Mouse (Mus musculus) kidney, embryonic 14.5 days (tissue): ENCODE results near the gene Notum. TPM values are rescaled to one million over a fixed set of nuclear protein-coding genes. Genes with fewer than 3 reads are reported as not detected.
"Not testable (repeated sequence)": the region's sequence is repeated elsewhere in the genome, so short reads cannot be mapped to it uniquely, and the experiment has no call there.

ENCODE experiments used
- ATAC-seq: fragments of 200-750 bp; cut with Nextera tagmentation; 2 replicates; pipeline ENCODE4 v1.8.0; 2017; ENCODE audit warnings: moderate number of reproducible peaks, mild to moderate bottlenecking, moderate TSS enrichment, moderate library complexity; ENCODE audit not compliant: low FRiP score, low TSS enrichment
- H3K27ac ChIP-seq: fragments of 300-500 bp; sonication (generic); 2 replicates; pipeline ENCODE4 v1.5.1; 2014; ENCODE audit warnings: low read depth, mild to moderate bottlenecking, low read length, moderate library complexity, mixed read lengths
- H3K27me3 ChIP-seq: fragments of 300-500 bp; sonication (generic); 2 replicates; pipeline ENCODE4 v1.6.1; 2014; ENCODE audit warnings: mild to moderate bottlenecking, low read length; ENCODE audit not compliant: control insufficient read depth, insufficient read depth
- H3K36me3 ChIP-seq: fragments of 300-500 bp; sonication (generic); 2 replicates; pipeline ENCODE4 v1.6.1; 2014; ENCODE audit warnings: low read length, mixed read lengths; ENCODE audit not compliant: control insufficient read depth, insufficient read depth
- H3K4me1 ChIP-seq: fragments of 300-500 bp; sonication (generic); 2 replicates; pipeline ENCODE4 v1.6.1; 2014; ENCODE audit warnings: low read length, mixed read lengths; ENCODE audit not compliant: control insufficient read depth, insufficient read depth
- H3K4me2 ChIP-seq: fragments of 300-500 bp; sonication (generic); replicated peaks from 2 replicates; pipeline ENCODE4 v1.6.1; 2014; ENCODE audit warnings: low read depth, mild to moderate bottlenecking, low read length
- H3K4me3 ChIP-seq: fragments of 300-500 bp; sonication (generic); 2 replicates; pipeline ENCODE4 v1.5.1; 2014; ENCODE audit warnings: mild to moderate bottlenecking, low read length
- H3K9ac ChIP-seq: fragments of 300-500 bp; sonication (generic); 2 replicates; pipeline ENCODE4 v1.6.1; 2014; ENCODE audit warnings: low read depth, mild to moderate bottlenecking, low read length, moderate library complexity
- H3K9me3 ChIP-seq: fragments of 300-500 bp; sonication (generic); 2 replicates; pipeline ENCODE4 v1.6.1; 2016; ENCODE audit warnings: low read length; ENCODE audit not compliant: control insufficient read depth
- WGBS: fragments of 180-500 bp; shearing (Covaris S2); extraction: QIAGEN DNeasy Blood & Tissue Kit; methylation state at CpG from one replicate; pipeline ENCODE4 v1.1.7; 2014; 5-methylcytosine and 5-hydroxymethylcytosine counted together
- polyA plus RNA-seq: library from polyadenylated mRNA; unstranded; fragments of >200 nt; fragmentation: Nextera tagmentation; extraction: Ambion mirVana; gene quantifications from 2 replicates; pipeline ENCODE4 v1.2.1, GENCODE M21; 2014

Notum gene
- polyA plus RNA-seq, 1 experiment from 2014 or later, result 9.9 TPM

DNA sequence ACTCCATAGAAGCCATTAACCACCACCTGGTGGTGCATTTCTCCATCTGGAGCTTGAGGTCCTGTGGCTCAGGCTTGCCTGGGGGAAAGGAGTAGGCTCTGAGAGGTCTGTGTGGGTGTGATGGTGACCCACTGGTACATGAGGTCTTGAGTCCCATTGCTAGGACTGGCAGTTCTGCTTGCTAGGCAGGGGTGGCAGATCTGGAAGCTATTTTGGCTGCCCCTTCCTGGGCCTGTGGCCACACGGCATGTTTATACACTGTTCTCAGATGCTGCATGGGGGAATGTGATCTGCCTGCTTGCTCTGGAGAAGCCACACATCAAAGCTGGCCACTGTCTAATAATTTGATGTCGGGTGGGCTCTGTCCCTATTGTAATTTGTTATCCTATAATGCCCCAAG lies 23.1 kb upstream of the Notum start:
- H3K36me3 ChIP-seq, result peaks cover 50% of the 10 kb centered on the region
- H3K4me1 ChIP-seq, result no peaks in the 10 kb centered on the region
- no peak overlapping the region for H3K4me3 ChIP-seq
- H3K4me2 ChIP-seq, result no peak overlapping the region
- H3K9me3 ChIP-seq, result no peaks in the 10 kb centered on the region
- no peak for ATAC-seq
- H3K27me3 ChIP-seq, result no peaks in the 10 kb centered on the region
- WGBS, result 68% methylated on average over 2 of the region's 2 CpGs
- H3K9ac ChIP-seq, result no peak overlapping the region
- no peak overlapping the region for H3K27ac ChIP-seq

DNA sequence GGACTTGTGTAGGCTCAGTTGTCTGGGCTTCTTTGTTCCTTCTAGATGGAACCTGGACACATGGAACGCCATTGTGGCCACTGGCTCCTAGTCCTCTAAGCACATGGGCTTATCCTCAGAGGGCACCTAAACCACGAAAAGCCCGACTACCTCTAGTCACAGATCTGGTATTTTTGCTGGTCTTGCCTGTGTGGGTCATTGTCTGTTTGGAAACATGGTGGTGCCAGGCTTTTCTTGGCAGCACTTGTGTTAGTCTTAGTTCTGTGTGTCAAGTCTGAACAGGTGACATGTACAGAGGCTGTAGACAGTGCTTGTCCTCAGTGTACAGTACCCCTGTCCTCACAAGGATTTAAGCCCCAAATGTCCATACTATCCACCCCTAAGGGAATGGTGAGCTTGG lies 22.6 kb upstream of the Notum start:
- WGBS, result 98% methylated on average over 3 of the region's 3 CpGs
- Histone ChIP-seq H3K4me3 (no peak overlapping the region), H3K9ac (no peak overlapping the region), H3K4me2 (no peak overlapping the region), H3K27ac (no peak overlapping the region), H3K9me3 (no peaks in the 10 kb centered on the region), H3K36me3 (peaks cover 50% of the 10 kb centered on the region), H3K4me1 (no peaks in the 10 kb centered on the region), H3K27me3 (no peaks in the 10 kb centered on the region)
- ATAC-seq, result no peak

DNA sequence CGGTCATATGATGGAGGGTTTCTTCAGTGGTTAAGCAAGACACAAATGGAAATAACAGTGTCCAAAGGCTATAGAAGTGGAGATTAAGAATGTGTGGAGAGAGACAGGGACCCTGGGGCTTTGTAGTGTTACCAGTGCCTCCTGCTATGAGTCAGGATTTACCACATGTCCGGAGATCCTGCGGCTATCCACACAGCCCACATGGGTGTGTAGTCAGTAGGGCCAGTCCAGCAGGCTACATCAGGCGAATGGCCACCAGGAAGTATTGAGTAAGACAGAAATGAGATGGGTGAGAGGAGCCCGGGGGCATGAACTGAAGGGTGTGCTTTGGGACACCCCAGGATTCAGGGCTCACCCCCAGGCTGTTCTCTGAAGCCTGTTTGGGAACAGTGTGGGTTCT lies 21.7 kb upstream of the Notum start:
- no peaks in the 10 kb centered on the region for H3K27me3 ChIP-seq
- no peaks in the 10 kb centered on the region for H3K4me1 ChIP-seq
- H3K9ac ChIP-seq, result no peak overlapping the region
- ATAC-seq, result no peak
- no peaks in the 10 kb centered on the region for H3K9me3 ChIP-seq
- H3K4me3 ChIP-seq, result no peak overlapping the region
- H3K36me3 ChIP-seq, result peaks cover 51% of the 10 kb centered on the region
- no peak overlapping the region for H3K4me2 ChIP-seq
- no peak overlapping the region for H3K27ac ChIP-seq
- WGBS, result 94% methylated on average over 5 of the region's 5 CpGs

DNA sequence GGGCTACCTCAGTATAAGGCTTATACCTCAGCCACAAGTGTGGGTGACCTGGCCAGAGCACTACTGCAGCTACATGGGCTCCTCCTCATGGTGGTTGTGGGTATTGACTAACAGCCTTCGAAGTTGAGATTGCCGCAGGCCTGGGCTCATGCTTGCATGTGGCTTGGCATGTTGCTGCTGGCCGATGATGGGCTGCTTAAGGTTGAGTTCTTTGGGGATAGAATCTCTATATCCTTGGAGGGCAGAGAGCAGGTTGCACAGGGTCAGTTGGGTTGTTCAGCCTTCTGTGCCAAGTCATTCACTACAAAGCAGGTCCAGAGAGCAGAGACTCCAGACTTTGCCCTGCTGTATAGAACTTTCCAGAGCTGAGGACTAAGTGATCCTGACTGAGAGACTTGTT lies 18.9 kb upstream of the Notum start:
- 83% methylated on average over 3 of the region's 3 CpGs for WGBS
- H3K4me3 ChIP-seq, result no peak overlapping the region
- no peaks in the 10 kb centered on the region for H3K27me3 ChIP-seq
- ATAC-seq, result no peak
- peaks cover 53% of the 10 kb centered on the region for H3K36me3 ChIP-seq
- H3K9ac ChIP-seq, result no peak overlapping the region
- no peaks in the 10 kb centered on the region for H3K9me3 ChIP-seq
- no peaks in the 10 kb centered on the region for H3K4me1 ChIP-seq
- H3K4me2 ChIP-seq, result no peak overlapping the region
- no peak overlapping the region for H3K27ac ChIP-seq

DNA sequence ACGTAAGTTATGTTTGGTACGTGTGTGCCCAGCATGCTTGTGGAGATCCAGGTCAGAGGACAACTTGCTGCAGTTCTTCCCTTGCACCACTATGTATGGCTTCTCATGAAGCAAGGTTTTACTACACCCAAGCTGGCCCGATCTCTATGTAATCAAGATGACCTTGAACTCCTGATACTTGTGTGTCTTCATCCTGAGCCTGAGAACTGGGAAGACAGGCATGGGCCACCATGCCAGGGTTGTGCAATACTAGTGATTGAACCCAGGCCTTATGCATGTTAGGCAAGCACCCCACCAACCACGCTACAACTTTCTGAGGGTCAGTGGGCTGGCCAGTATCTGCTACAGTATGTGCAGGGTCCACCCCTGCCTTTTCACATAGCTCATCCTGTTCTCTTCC lies 16.0 kb upstream of the Notum start:
- no peak overlapping the region for H3K27ac ChIP-seq
- H3K4me3 ChIP-seq, result no peak overlapping the region
- H3K9me3 ChIP-seq, result no peaks in the 10 kb centered on the region
- peaks cover 41% of the 10 kb centered on the region for H3K36me3 ChIP-seq
- ATAC-seq, result no peak
- WGBS, result 94% methylated on average over 4 of the region's 4 CpGs
- H3K9ac ChIP-seq, result no peak overlapping the region
- H3K27me3 ChIP-seq, result no peaks in the 10 kb centered on the region
- H3K4me1 ChIP-seq, result peaks cover 9% of the 10 kb centered on the region
- H3K4me2 ChIP-seq, result no peak overlapping the region

DNA sequence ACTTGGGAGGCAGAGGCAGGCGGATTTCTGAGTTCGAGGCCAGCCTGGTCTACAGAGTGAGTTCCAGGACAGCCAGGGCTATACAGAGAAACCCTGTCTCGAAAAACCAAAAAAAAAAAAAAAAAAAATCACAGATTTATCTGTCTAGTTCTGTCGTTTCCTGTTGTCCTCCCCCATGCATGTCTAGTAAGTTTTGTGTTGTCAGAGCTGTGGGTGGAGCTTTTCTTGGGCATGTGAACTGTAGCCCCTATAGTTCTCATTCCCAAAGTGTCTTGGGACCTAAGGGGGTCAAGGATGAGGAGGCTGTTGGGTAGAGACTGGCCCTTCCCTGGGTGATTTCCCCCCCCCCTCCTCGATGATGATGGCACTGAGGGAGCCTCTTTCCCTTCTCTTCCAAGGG lies 14.9 kb upstream of the Notum start:
- 67% methylated on average over 2 of the region's 5 CpGs for WGBS
- H3K4me1 ChIP-seq, H3K4me3 ChIP-seq, H3K9me3 ChIP-seq, H3K4me2 ChIP-seq, H3K9ac ChIP-seq, H3K27ac ChIP-seq, ATAC-seq, H3K27me3 ChIP-seq: not testable (repeated sequence)
- peaks cover 34% of the 10 kb centered on the region for H3K36me3 ChIP-seq

DNA sequence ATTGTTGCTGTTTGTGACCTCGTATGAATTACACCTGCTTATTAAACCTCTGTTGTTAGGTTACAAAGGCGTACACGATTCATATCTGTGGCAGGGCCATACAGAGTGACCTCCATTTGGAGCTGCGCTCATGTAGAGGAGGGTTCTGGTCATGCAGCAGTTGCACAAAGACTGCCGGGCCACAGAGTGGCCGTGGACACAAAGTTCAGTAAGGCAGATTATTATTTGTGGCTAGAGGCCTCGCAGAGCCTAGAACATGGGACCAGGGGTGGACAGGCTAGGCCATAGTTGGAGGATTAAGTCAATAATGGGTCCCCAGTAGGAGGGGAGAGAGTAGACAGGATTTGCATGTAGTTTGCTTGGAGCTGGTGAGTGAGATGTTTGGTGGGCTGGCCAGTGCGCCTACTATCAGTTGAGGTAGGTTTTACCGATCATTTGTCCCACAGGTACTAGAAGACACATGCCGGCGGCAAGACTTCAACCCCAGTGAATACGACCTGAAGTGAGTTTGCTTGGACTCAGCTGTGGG lies 12.7 kb upstream of the Notum start:
- Histone ChIP-seq H3K9me3 (no peaks in the 10 kb centered on the region), H3K27me3 (no peaks in the 10 kb centered on the region), H3K4me3 (peak overlapping the region; percentile 67), H3K36me3 (peaks cover 17% of the 10 kb centered on the region), H3K4me1 (peaks cover 9% of the 10 kb centered on the region), H3K27ac (peak overlapping the region; percentile 57; the same call in 1 of the 2 replicates), H3K4me2 (peak overlapping the region; percentile 60), H3K9ac (peak overlapping the region; percentile 79)
- ATAC-seq, result peak; percentile 8; the same call in 1 of the 2 replicates
- 40% methylated on average over 12 of the region's 12 CpGs for WGBS

DNA sequence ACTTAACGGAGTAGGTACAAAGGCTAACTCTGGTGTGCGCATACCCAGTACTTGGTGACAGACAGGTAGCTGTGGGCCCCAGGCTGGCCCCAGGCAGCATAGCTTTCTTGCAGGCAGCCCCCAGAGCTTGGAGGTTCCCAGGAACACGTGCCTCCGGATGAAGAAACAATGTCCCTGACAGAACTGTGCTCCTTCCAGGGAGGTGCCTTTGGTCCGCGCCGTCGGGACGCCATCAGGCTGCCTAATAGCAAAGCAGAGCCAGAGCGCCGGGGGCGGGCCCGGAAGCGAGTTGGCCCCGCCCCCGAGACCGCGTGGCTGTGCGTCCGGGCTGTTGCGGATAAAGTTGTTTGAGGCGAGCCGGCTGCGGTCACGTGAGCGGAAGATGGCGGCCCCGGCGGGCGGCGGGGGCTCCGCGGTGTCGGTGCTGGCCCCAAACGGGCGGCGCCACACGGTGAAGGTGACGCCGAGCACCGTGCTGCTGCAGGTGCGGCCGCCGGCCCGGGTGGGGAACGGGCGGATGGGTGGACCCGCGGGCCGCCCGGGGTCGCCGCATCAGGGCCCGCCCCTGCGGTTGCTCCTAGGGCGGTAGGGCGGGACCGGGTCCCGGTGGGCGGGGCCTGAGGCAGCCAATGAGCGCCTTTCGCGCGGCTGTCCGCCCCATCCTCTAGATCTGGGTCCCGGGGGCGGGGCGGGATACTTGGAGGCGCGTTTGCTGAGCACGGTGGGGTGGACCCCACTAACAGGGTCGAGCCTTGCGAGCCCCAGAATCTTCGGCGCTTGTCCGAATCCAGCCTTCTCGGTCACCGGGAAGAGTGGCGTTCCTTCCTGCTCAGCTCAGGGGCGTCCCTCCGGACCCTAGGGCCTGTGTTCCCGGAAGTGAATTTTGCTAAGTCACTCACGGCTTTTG lies 12.0 kb upstream of the Notum start, which contains the start of gene Aspscr1:
TSS of gene Aspscr1 (plus strand) at position 287 of the 907 bp plus-strand sequence.
- H3K4me1 ChIP-seq, result peaks cover 9% of the 10 kb centered on the region

DNA sequence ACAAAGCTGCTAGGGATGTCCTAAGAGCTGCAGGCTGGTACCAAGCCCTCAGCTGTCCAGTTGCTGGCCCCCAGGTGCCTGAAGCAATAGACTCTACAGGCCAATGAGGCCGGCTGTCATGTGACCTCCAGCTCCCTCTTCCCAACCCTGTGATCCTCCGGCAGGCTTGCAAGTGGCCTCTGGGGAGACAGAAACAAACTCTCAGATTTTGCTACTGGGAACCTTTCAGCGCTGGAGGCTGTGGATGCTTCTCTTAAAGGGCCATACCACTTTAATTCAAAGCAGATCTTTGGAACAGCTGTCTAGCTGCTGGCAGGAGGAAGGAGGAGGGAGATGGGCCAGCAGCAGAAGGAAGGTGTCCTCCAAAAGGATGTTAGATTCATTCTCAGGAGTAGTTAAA lies 5.6 kb upstream of the Notum start:
- H3K4me3 ChIP-seq, result no peak overlapping the region
- no peaks in the 10 kb centered on the region for H3K9me3 ChIP-seq
- peaks cover 30% of the 10 kb centered on the region for H3K27me3 ChIP-seq
- WGBS, result 4% methylated on average over 3 of the region's 3 CpGs
- no peak overlapping the region for H3K4me2 ChIP-seq
- no peak overlapping the region; the same call in 1 of the 2 replicates for H3K27ac ChIP-seq
- no peaks in the 10 kb centered on the region for H3K36me3 ChIP-seq
- no peaks in the 10 kb centered on the region for H3K4me1 ChIP-seq
- no peak overlapping the region for H3K9ac ChIP-seq
- ATAC-seq, result no peak

More for the DNA sequence above, 12.0 kb upstream of the Notum start, which contains the start of gene Aspscr1:
- peaks cover 10% of the 10 kb centered on the region; the same call in 1 of the 2 replicates for H3K36me3 ChIP-seq
- no peaks in the 10 kb centered on the region for H3K9me3 ChIP-seq
- ATAC-seq, result peak; percentile 96
- peak within 1 kb of the TSS; percentile 57 for H3K27ac ChIP-seq
- H3K4me3 ChIP-seq, result peak within 1 kb of the TSS; percentile 67
- no peaks in the 10 kb centered on the region for H3K27me3 ChIP-seq
- WGBS, result under 1% methylated on average over 82 of the region's 83 CpGs
- peak within 1 kb of the TSS; percentile 79 for H3K9ac ChIP-seq
- peak within 1 kb of the TSS; percentile 60 for H3K4me2 ChIP-seq
